Mouse (Mus musculus): ENCODE measurements around the gene Kcnk5. TPM values are rescaled to one million over a fixed set of nuclear protein-coding genes. Genes with fewer than 3 reads are reported as not detected.

The Kcnk5 gene
- polyA plus RNA-seq, 1 experiment: 32.0 TPM

- TF ChIP-seq POLR2A (IDR thresholded peaks at IDR 0.05; ENCODE audit: low read depth, low read length) (no peak), CTCF (conservative IDR thresholded peaks at IDR 0.05; ENCODE audit: insufficient read depth, insufficient read length, low read depth, low read length) (no peak)
- H3K36me3 ChIP-seq (ENCODE audit: control insufficient read depth, insufficient read depth, low read length): no peaks in the 10 kb centered on the region
- H3K27ac ChIP-seq (ENCODE audit: insufficient read depth, low read depth, low read length): no peak overlapping the region
- DNase-seq: peak; percentile 71
- H3K27me3 ChIP-seq (replicated peaks; ENCODE audit: control insufficient read depth, insufficient read depth, low read length): no peaks in the 10 kb centered on the region
- WGBS: 82% methylated on average over 5 of the region's 5 CpGs
- H3K4me1 ChIP-seq (ENCODE audit: control insufficient read depth, insufficient read depth, low read length): no peaks in the 10 kb centered on the region
- no peak overlapping the region for H3K4me3 ChIP-seq (ENCODE audit: insufficient read depth, low read depth, low read length)
Measured at GRCm38 (mm10) chr14:20202655-20203181, 21.1 kb upstream of the Kcnk5 start.

GRCm38 (mm10) chr14:20201066-20201683 is 19.6 kb upstream of the Kcnk5 start:
- TF ChIP-seq POLR2A (IDR thresholded peaks at IDR 0.05; ENCODE audit: low read depth, low read length): no peak
- TF ChIP-seq CTCF (conservative IDR thresholded peaks at IDR 0.05; ENCODE audit: insufficient read depth, insufficient read length, low read depth, low read length): no peak

DNA sequence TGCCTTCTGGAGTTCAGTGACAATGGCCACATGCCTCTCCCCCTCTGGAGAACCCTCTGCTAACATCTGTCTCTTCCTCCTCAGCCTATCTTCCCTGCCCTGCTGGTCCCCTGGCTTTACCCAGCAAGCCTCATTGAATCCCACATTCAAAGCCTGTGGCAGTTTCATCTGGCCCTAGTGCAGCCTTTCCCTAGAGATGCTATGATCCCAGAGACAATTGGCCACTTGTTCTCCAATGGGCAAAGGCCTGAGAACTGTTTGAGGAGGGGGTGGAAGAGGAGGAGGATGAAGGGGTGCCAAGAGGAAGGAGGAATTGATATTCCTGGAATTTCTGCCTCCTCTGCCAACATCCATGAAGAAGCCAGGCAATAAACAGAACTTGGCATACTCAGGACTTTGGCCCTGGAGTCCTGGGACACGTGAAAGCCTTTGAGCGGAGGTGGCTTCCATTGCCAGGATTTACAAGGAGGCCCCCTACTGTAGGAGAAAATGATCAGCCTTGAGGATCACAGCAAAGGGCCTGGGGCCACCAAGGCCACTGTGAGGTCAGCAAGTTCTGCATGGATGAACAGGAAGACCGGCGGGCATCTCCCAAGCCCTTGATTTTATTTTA is 11.6 kb upstream of the Kcnk5 start:
- peak; percentile 93 for DNase-seq
- 58% methylated on average over 4 of the region's 4 CpGs for WGBS

More at GRCm38 (mm10) chr14:20201066-20201683, 19.6 kb upstream of the Kcnk5 start:
- no peak overlapping the region for H3K4me3 ChIP-seq (ENCODE audit: insufficient read depth, low read depth, low read length)
- H3K36me3 ChIP-seq (ENCODE audit: control insufficient read depth, insufficient read depth, low read length): no peaks in the 10 kb centered on the region
- 68% methylated on average over 8 of the region's 8 CpGs for WGBS
- H3K27me3 ChIP-seq (replicated peaks; ENCODE audit: control insufficient read depth, insufficient read depth, low read length): no peaks in the 10 kb centered on the region
- no peaks in the 10 kb centered on the region for H3K4me1 ChIP-seq (ENCODE audit: control insufficient read depth, insufficient read depth, low read length)
- DNase-seq: no peak
- no peak overlapping the region for H3K27ac ChIP-seq (ENCODE audit: insufficient read depth, low read depth, low read length)

GRCm38 (mm10) chr14:20191136-20191735 is 9.6 kb upstream of the Kcnk5 start:
- no peak for TF ChIP-seq POLR2A (IDR thresholded peaks at IDR 0.05; ENCODE audit: low read depth, low read length)
- H3K27me3 ChIP-seq (replicated peaks; ENCODE audit: control insufficient read depth, insufficient read depth, low read length): no peaks in the 10 kb centered on the region
- WGBS: 68% methylated on average over 5 of the region's 5 CpGs
- H3K27ac ChIP-seq (ENCODE audit: insufficient read depth, low read depth, low read length): peak overlapping the region; percentile 86
- no peaks in the 10 kb centered on the region for H3K36me3 ChIP-seq (ENCODE audit: control insufficient read depth, insufficient read depth, low read length)
- DNase-seq: peak; percentile 82
- H3K4me1 ChIP-seq (ENCODE audit: control insufficient read depth, insufficient read depth, low read length): peaks cover 15% of the 10 kb centered on the region; the same call in 1 of the 2 replicates
- no peak overlapping the region for H3K4me3 ChIP-seq (ENCODE audit: insufficient read depth, low read depth, low read length)

More for the DNA sequence above, 11.6 kb upstream of the Kcnk5 start:
- no peak overlapping the region for H3K4me3 ChIP-seq (ENCODE audit: insufficient read depth, low read depth, low read length)
- no peaks in the 10 kb centered on the region for H3K27me3 ChIP-seq (replicated peaks; ENCODE audit: control insufficient read depth, insufficient read depth, low read length)
- peak overlapping the region; percentile 55 for H3K27ac ChIP-seq (ENCODE audit: insufficient read depth, low read depth, low read length)
- peaks cover 15% of the 10 kb centered on the region; the same call in 1 of the 2 replicates for H3K4me1 ChIP-seq (ENCODE audit: control insufficient read depth, insufficient read depth, low read length)
- TF ChIP-seq CTCF (conservative IDR thresholded peaks at IDR 0.05; ENCODE audit: insufficient read depth, insufficient read length, low read depth, low read length): no peak
- no peak for TF ChIP-seq POLR2A (IDR thresholded peaks at IDR 0.05; ENCODE audit: low read depth, low read length)
- H3K36me3 ChIP-seq (ENCODE audit: control insufficient read depth, insufficient read depth, low read length): no peaks in the 10 kb centered on the region

DNA sequence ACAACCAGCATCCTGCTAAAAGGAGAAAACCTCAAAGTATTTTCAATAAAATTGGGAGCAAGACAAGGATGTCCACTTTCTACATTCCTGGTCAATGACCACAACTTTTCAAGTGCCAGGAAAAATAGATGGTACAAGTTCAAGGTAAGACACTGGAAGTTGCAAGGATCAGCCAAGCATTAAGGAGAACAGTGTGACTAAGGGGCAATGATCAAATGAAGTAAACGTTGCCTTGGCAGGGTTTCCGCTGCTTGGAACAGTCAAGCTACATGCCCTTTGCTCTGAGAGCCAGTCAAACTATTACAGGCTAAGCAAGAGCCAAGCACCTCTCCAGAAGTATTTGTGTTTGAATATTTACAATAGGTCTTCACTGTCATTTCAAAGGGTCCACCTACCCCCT is 8.1 kb upstream of the Kcnk5 start:
- Histone ChIP-seq H3K36me3 (ENCODE audit: control insufficient read depth, insufficient read depth, low read length) (no peaks in the 10 kb centered on the region), H3K27ac (ENCODE audit: insufficient read depth, low read depth, low read length) (peak overlapping the region; percentile 99), H3K27me3 (replicated peaks; ENCODE audit: control insufficient read depth, insufficient read depth, low read length) (no peaks in the 10 kb centered on the region), H3K4me1 (ENCODE audit: control insufficient read depth, insufficient read depth, low read length) (peaks cover 17% of the 10 kb centered on the region; the same call in 1 of the 2 replicates), H3K4me3 (ENCODE audit: insufficient read depth, low read depth, low read length) (no peak overlapping the region)
- TF ChIP-seq POLR2A (IDR thresholded peaks at IDR 0.05; ENCODE audit: low read depth, low read length) (no peak), CTCF (conservative IDR thresholded peaks at IDR 0.05; ENCODE audit: insufficient read depth, insufficient read length, low read depth, low read length) (no peak)
- peak; percentile 97 for DNase-seq
- 37% methylated on average over 2 of the region's 2 CpGs for WGBS

DNA sequence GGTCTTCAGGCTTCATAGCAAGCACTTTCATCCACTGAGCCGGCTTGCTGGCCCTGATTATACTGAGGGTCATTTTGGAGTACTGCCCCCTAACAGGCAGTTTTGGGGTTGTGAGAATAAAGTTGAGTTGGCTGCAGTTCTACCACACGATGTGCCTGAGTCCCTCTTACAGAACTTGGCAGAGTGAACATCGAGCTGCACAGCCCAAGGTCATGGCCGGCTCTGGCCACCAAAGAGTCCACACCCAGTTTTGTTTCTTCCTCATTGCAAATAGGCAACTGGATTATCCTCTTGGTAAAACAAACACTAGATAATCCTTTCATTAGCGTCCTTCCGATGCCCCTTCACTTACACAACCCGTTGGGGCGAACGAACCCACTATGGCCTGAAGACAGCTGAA is 3.8 kb upstream of the Kcnk5 start:
- Histone ChIP-seq H3K4me3 (ENCODE audit: insufficient read depth, low read depth, low read length) (no peak overlapping the region), H3K4me1 (ENCODE audit: control insufficient read depth, insufficient read depth, low read length) (peaks cover 9% of the 10 kb centered on the region; the same call in 1 of the 2 replicates), H3K36me3 (ENCODE audit: control insufficient read depth, insufficient read depth, low read length) (no peaks in the 10 kb centered on the region), H3K27ac (ENCODE audit: insufficient read depth, low read depth, low read length) (no peak overlapping the region), H3K27me3 (replicated peaks; ENCODE audit: control insufficient read depth, insufficient read depth, low read length) (no peaks in the 10 kb centered on the region)
- DNase-seq: no peak
- TF ChIP-seq CTCF (conservative IDR thresholded peaks at IDR 0.05; ENCODE audit: insufficient read depth, insufficient read length, low read depth, low read length) (no peak), POLR2A (IDR thresholded peaks at IDR 0.05; ENCODE audit: low read depth, low read length) (no peak)
- 66% methylated on average over 9 of the region's 9 CpGs for WGBS

DNA sequence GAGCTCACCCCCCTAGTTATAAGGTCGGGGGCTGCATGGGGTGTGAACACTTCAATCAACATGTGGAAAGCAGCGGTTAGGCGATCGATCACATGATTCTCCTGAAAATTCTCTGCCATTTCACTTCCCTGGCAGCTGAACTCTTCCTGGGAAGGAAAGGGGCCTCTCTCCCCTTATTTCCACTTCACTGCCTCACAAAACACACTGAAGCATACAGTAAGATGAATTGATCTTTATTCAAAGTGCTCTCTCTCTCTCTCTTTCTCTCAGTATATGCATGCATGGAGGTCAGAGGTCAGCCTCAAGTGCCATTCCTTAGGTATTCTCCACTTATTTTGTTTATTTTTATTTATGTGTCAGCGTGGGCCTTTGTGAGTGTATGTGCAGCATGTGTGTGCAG is 2.1 kb upstream of the Kcnk5 start:
- DNase-seq: no peak
- Histone ChIP-seq H3K27ac (ENCODE audit: insufficient read depth, low read depth, low read length) (no peak overlapping the region), H3K36me3 (ENCODE audit: control insufficient read depth, insufficient read depth, low read length) (peaks cover 7% of the 10 kb centered on the region), H3K4me3 (ENCODE audit: insufficient read depth, low read depth, low read length) (no peak overlapping the region), H3K4me1 (ENCODE audit: control insufficient read depth, insufficient read depth, low read length) (peaks cover 3% of the 10 kb centered on the region; the same call in 1 of the 2 replicates), H3K27me3 (replicated peaks; ENCODE audit: control insufficient read depth, insufficient read depth, low read length) (no peaks in the 10 kb centered on the region)
- WGBS: 65% methylated on average over 5 of the region's 5 CpGs
- TF ChIP-seq POLR2A (IDR thresholded peaks at IDR 0.05; ENCODE audit: low read depth, low read length): no peak
- TF ChIP-seq CTCF (conservative IDR thresholded peaks at IDR 0.05; ENCODE audit: insufficient read depth, insufficient read length, low read depth, low read length): no peak
